Mouse (Mus musculus): ENCODE results near the gene Oit1. TPM values are rescaled to one million over a fixed set of nuclear protein-coding genes. Genes with fewer than 3 reads are reported as not detected.

The Oit1 gene
- polyA plus RNA-seq, 1 experiment from 2014 or later: 2.9 TPM

GRCm38 (mm10) chr14:8315169-8315568 lies 63.4 kb downstream of the Oit1 start:
- peaks cover 16% of the 10 kb centered on the region for H3K4me1 ChIP-seq
- H3K27ac ChIP-seq: no peak overlapping the region
- no peak for ATAC-seq (ENCODE audit: borderline replicate concordance, extremely low read depth, low FRiP score, low TSS enrichment)
- no peaks in the 10 kb centered on the region for H3K9me3 ChIP-seq
- no peaks in the 10 kb centered on the region for H3K36me3 ChIP-seq
- no peak overlapping the region for H3K9ac ChIP-seq
- no peak overlapping the region for H3K4me2 ChIP-seq
- no peak overlapping the region for H3K4me3 ChIP-seq
- 82% methylated on average over 6 of the region's 6 CpGs for WGBS
- peaks cover 40% of the 10 kb centered on the region for H3K27me3 ChIP-seq

- H3K4me2 ChIP-seq: no peak overlapping the region
- peaks cover 23% of the 10 kb centered on the region for H3K4me1 ChIP-seq
- peaks cover 40% of the 10 kb centered on the region for H3K27me3 ChIP-seq
- no peak overlapping the region for H3K9ac ChIP-seq
- ATAC-seq (ENCODE audit: borderline replicate concordance, extremely low read depth, low FRiP score, low TSS enrichment): no peak
- WGBS: 28% methylated on average over 3 of the region's 3 CpGs
- H3K27ac ChIP-seq: no peak overlapping the region
- H3K9me3 ChIP-seq: no peaks in the 10 kb centered on the region
- H3K36me3 ChIP-seq: no peaks in the 10 kb centered on the region
- no peak overlapping the region for H3K4me3 ChIP-seq
Observed at GRCm38 (mm10) chr14:8314536-8314935, 64.0 kb downstream of the Oit1 start.

GRCm38 (mm10) chr14:8313877-8314276 lies 64.7 kb downstream of the Oit1 start:
- Histone ChIP-seq H3K27me3 (peaks cover 40% of the 10 kb centered on the region), H3K9me3 (no peaks in the 10 kb centered on the region), H3K4me3 (no peak overlapping the region), H3K4me1 (peaks cover 29% of the 10 kb centered on the region), H3K4me2 (no peak overlapping the region), H3K27ac (no peak overlapping the region), H3K36me3 (no peaks in the 10 kb centered on the region), H3K9ac (no peak overlapping the region)
- 36% methylated on average over 7 of the region's 7 CpGs for WGBS
- ATAC-seq (ENCODE audit: borderline replicate concordance, extremely low read depth, low FRiP score, low TSS enrichment): no peak

GRCm38 (mm10) chr14:8309621-8310141 lies 68.9 kb downstream of the Oit1 start:
- peak; percentile 19; the same call in 1 of the 2 replicates for ATAC-seq (ENCODE audit: borderline replicate concordance, extremely low read depth, low FRiP score, low TSS enrichment)
- Histone ChIP-seq H3K9ac (no peak overlapping the region), H3K27me3 (peaks cover 1% of the 10 kb centered on the region; the same call in 1 of the 2 replicates), H3K27ac (peak overlapping the region; percentile 41; the same call in 1 of the 2 replicates), H3K4me3 (no peak overlapping the region), H3K36me3 (no peaks in the 10 kb centered on the region), H3K4me1 (peaks cover 27% of the 10 kb centered on the region), H3K9me3 (no peaks in the 10 kb centered on the region), H3K4me2 (peak overlapping the region; percentile 25)
- WGBS: 3% methylated on average over 9 of the region's 9 CpGs

- no peaks in the 10 kb centered on the region for H3K36me3 ChIP-seq
- H3K27me3 ChIP-seq: no peaks in the 10 kb centered on the region
- no peak overlapping the region for H3K4me2 ChIP-seq
- H3K4me1 ChIP-seq: peaks cover 27% of the 10 kb centered on the region
- H3K9me3 ChIP-seq: no peaks in the 10 kb centered on the region
- no peak overlapping the region for H3K4me3 ChIP-seq
- H3K9ac ChIP-seq: no peak overlapping the region
- ATAC-seq (ENCODE audit: borderline replicate concordance, extremely low read depth, low FRiP score, low TSS enrichment): no peak
- no peak overlapping the region for H3K27ac ChIP-seq
- WGBS: 69% methylated on average over 3 of the region's 3 CpGs
Observed at GRCm38 (mm10) chr14:8308650-8309049, 69.9 kb downstream of the Oit1 start.

- no peak overlapping the region for H3K4me2 ChIP-seq
- H3K9me3 ChIP-seq: no peaks in the 10 kb centered on the region
- no peak overlapping the region for H3K27ac ChIP-seq
- 68% methylated on average over 6 of the region's 6 CpGs for WGBS
- no peaks in the 10 kb centered on the region for H3K36me3 ChIP-seq
- peaks cover 30% of the 10 kb centered on the region for H3K4me1 ChIP-seq
- no peak for ATAC-seq (ENCODE audit: borderline replicate concordance, extremely low read depth, low FRiP score, low TSS enrichment)
- no peak overlapping the region for H3K4me3 ChIP-seq
- no peaks in the 10 kb centered on the region for H3K27me3 ChIP-seq
- H3K9ac ChIP-seq: no peak overlapping the region
Observed at GRCm38 (mm10) chr14:8306884-8307283, 71.7 kb downstream of the Oit1 start.

- 53% methylated on average over 3 of the region's 3 CpGs for WGBS
- Histone ChIP-seq H3K27ac (0 out of 2 replicates have a peak overlapping the region, but pooled peaks have one; percentile 59), H3K9ac (no peak overlapping the region), H3K9me3 (no peaks in the 10 kb centered on the region), H3K4me2 (no peak overlapping the region), H3K4me1 (peaks cover 24% of the 10 kb centered on the region), H3K27me3 (no peaks in the 10 kb centered on the region), H3K4me3 (no peak overlapping the region), H3K36me3 (no peaks in the 10 kb centered on the region)
- ATAC-seq (ENCODE audit: borderline replicate concordance, extremely low read depth, low FRiP score, low TSS enrichment): peak; percentile 23; the same call in 1 of the 2 replicates
Observed at GRCm38 (mm10) chr14:8305014-8305413, 73.5 kb downstream of the Oit1 start.

GRCm38 (mm10) chr14:8304082-8304481 lies 74.5 kb downstream of the Oit1 start:
- H3K27me3 ChIP-seq: no peaks in the 10 kb centered on the region
- no peak overlapping the region for H3K27ac ChIP-seq
- peaks cover 14% of the 10 kb centered on the region for H3K4me1 ChIP-seq
- H3K36me3 ChIP-seq: no peaks in the 10 kb centered on the region
- no peak overlapping the region for H3K9ac ChIP-seq
- no peaks in the 10 kb centered on the region for H3K9me3 ChIP-seq
- ATAC-seq (ENCODE audit: borderline replicate concordance, extremely low read depth, low FRiP score, low TSS enrichment): no peak
- H3K4me2 ChIP-seq: no peak overlapping the region
- no peak overlapping the region for H3K4me3 ChIP-seq

GRCm38 (mm10) chr14:8302687-8303086 lies 75.9 kb downstream of the Oit1 start:
- Histone ChIP-seq H3K9ac (no peak overlapping the region), H3K4me2 (no peak overlapping the region), H3K9me3 (no peaks in the 10 kb centered on the region), H3K4me1 (peaks cover 14% of the 10 kb centered on the region), H3K27me3 (no peaks in the 10 kb centered on the region), H3K36me3 (no peaks in the 10 kb centered on the region), H3K27ac (no peak overlapping the region), H3K4me3 (no peak overlapping the region)
- no peak for ATAC-seq (ENCODE audit: borderline replicate concordance, extremely low read depth, low FRiP score, low TSS enrichment)
- WGBS: 8% methylated on average over 10 of the region's 10 CpGs

GRCm38 (mm10) chr14:8300281-8300680 lies 78.3 kb downstream of the Oit1 start:
- Histone ChIP-seq H3K4me3 (no peak overlapping the region), H3K4me1 (peaks cover 8% of the 10 kb centered on the region; the same call in 1 of the 2 replicates), H3K4me2 (no peak overlapping the region), H3K27ac (no peak overlapping the region), H3K9me3 (no peaks in the 10 kb centered on the region), H3K9ac (no peak overlapping the region), H3K27me3 (no peaks in the 10 kb centered on the region), H3K36me3 (no peaks in the 10 kb centered on the region)
- 27% methylated on average over 8 of the region's 8 CpGs for WGBS
- ATAC-seq (ENCODE audit: borderline replicate concordance, extremely low read depth, low FRiP score, low TSS enrichment): no peak

Other genes starting within 250 kb of the Oit1 start
- gene Pdhb, start 205.7 kb downstream of the Oit1 start, polyA plus RNA-seq (2015; fragmentation: Nextera tagmentation; extraction: Ambion mirVana): 182 and 183 TPM in 2 replicates
- gene Kctd6, start 164.6 kb downstream of the Oit1 start, polyA plus RNA-seq (2015; fragmentation: Nextera tagmentation; extraction: Ambion mirVana): 15.7 and 16.6 TPM in 2 replicates
- 0.97 and 1.4 TPM in 2 replicates for gene Acox2, start 119.4 kb downstream of the Oit1 start, polyA plus RNA-seq (2015; fragmentation: Nextera tagmentation; extraction: Ambion mirVana)
- 0.54 and 0.59 TPM in 2 replicates for gene Fam107a, start 60.7 kb downstream of the Oit1 start, polyA plus RNA-seq (2015; fragmentation: Nextera tagmentation; extraction: Ambion mirVana)

Measured in lung, embryonic 15.5 days (tissue).